Mouse (Mus musculus): ENCODE data around the gene Gramd1b.

DNA sequence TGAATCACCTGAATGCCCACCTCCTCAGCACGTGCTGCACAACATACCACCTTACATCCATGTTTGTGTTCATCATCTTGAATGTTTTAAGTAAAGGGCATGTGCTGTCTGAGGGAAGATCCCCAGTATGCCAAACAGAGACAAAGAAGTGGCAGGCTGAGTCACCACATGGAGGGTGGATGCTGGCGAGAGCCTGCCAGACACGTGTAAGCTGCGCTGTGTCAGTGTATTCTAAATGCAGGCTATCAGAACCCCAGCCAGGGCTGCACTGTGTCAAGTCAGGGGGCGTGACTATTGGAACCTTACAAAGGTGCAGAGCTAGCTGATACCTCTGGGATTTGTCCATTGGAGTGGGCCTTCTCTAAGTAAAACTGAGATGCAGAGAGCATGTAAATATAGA, 229.7 kb downstream of the Gramd1b start:
- no peak for TF ChIP-seq CTCF (IDR thresholded peaks at IDR 0.05; ENCODE audit: low read depth)
- TF ChIP-seq EP300 (IDR thresholded peaks at IDR 0.05; ENCODE audit: low read depth): no peak
